Mouse (Mus musculus) retina, adult 2 months (tissue): Measurements from ENCODE around the gene Gm4907.
"Not testable (repeated sequence)": the region's sequence is repeated elsewhere in the genome, so short reads cannot be mapped to it uniquely, and the experiment has no call there.

Experiments
- DNase-seq: peaks from one replicate; pipeline ENCODE4 v3.0.0-alpha.2; 2012; ENCODE audit warnings: low read depth, low spot score

Gm4907 gene

DNA sequence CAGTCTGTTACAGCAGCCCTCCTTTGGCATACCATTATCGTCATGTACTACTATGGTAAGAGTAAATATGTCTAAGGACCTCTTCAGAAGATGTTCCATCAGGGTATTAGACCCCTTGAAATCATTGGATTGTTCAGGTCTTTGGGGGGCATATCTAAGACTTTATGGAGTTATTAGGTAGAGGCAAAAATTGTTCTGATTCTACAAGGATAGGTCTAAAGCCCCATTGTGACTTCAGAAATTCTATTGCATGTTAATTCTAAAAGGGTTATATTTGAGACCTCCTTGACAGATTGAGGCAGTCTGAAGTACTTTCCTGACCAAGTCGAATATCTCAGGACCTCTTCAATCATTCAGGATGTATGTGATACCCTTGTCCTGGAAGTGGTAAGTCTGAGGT lies at the start of gene Gm4907:
Gene Gm4907, plus strand, starts transcription at position 301 of the 400 bp plus-strand sequence.
- DNase-seq: not testable (repeated sequence)

DNA sequence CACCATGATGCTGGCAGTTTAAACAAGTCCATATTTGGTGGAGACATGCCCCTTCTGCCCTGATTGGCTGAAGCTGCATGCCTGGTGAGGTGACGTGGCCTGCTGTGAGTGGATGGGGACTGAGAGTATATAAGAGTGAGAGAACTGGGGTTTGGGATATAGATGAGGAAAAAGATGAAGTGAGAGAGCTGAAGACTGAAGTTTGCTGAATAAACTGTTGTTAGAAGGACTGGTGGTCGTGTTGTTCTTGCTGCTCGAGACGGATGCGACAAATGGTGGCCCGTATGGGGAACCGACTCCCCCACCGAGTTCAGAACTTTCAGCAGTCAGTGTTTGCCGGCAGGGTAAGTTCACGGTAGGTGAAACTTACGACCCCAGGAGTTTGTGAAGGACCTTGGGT lies 48.6 kb upstream of the Gm4907 start:
- DNase-seq: not testable (repeated sequence)

DNA sequence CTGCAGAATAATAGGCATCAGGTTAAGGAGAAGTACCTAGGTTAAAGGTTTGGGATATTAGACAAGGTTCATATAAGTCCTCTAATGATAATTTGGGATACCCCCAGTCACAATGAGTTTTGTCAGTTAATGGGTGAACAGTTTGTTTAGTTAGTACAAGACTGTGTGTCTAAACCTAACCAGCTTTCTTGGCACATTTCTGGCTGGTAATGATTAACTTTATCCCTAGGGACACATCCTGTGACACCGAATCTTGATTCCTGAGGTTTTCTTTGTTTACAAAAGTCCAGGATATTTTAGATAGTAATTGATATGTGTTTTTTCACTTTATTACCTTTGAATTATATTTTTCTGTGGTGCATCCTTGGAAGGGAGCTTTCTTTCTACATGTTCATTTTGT lies 41.4 kb upstream of the Gm4907 start:
- DNase-seq: no peak

DNA sequence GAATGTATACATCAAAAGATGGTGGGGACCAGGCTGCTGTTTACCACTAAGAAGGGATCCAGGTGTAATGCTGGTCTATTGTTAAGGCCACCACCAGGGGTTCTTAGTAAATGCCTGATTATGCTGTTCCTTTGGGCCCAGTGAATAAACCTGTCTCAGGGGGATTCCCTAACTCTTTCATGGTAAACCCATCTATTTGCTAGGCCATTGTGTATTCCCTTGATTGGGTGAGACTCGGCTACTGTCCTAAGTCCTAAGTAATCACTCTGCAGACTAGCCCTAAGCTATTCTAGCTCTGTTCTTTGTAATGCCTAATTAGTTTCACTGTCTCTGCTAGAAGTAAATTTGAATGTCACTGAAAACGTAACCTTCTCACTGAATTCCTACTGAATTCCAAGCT lies 71.8 kb downstream of the Gm4907 start:
- DNase-seq: no peak
